Mouse (Mus musculus): ENCODE results near the gene Gm6588. TPM values are rescaled to one million over a fixed set of nuclear protein-coding genes. Genes with fewer than 3 reads are reported as not detected.

Gm6588 gene
- total RNA-seq, 2 experiments from 2014 or later = not detected

Other genes with a start within 250 kb of the Gm6588 start
- gene Cryba4, start 196.9 kb upstream of the Gm6588 start, total RNA-seq (2021) = under 1 TPM; 0.91 to 0.98 TPM
- under 1 TPM; 0.64 to 0.70 TPM for gene Crybb1, start 193.6 kb upstream of the Gm6588 start, total RNA-seq (2021)
- 10 to 100 TPM; 25.4 to 26.2 TPM for gene Tpst2, start 172.7 kb upstream of the Gm6588 start, total RNA-seq (2021)
- gene Tfip11, start 123.1 kb upstream of the Gm6588 start, total RNA-seq (2021) = 10 to 100 TPM; 20.4 to 21.0 TPM
- 1 to 10 TPM; 7.1 to 8.3 TPM for gene Srrd, start 106.4 kb upstream of the Gm6588 start, total RNA-seq (2021)
- 1 to 10 TPM; 7.6 to 8.7 TPM for gene Hps4, start 106.3 kb upstream of the Gm6588 start, total RNA-seq (2021)
- gene Gm6583, start 93.4 kb upstream of the Gm6588 start, total RNA-seq (2021) = not detected
- 1 to 10 TPM; 1.5 to 2.1 TPM for gene Asphd2, start 54.6 kb upstream of the Gm6588 start, total RNA-seq (2021)
- under 1 TPM; 0.44 to 0.52 TPM for gene Sez6l, start 127.8 kb downstream of the Gm6588 start, total RNA-seq (2021)